Mouse (Mus musculus): Measurements from ENCODE around the gene Nrip1.

Nrip1 gene

DNA sequence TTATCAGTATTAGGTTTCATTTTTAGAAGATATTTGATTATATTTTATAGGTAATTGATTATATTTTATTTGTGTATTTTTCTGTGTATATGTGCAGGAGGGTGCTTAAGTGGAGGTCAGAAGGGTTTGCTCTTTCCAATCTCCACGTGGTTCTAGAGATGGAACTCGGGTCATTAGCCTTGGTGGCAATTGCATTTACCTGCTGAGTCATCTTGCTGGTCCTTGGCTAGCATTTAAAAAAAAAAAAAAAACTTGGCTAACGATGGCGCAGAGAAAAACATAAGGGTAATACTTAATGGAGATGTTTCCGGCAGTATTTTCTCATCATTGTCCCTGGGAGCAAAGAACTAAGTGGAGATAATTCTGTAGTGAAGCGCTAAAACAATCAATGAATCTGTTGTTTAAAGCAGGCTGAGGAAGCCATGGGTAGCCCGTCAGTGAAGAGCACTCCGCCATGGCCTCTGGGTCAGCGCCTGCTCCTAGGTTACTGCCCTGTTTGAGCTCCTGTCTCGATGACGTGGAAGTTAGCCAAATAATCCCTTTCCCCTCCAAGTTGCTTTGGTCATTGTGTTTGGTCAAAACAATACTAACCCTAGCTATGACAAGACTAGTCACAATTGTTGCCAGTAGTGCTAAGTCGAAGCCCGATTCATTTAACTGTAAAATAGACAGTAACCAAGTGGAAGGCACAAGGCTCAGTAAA, 25.8 kb downstream of the Nrip1 start:
- DNase-seq (ENCODE audit: low read depth in 2 of 2, low spot score in 2 of 2) = no peak

DNA sequence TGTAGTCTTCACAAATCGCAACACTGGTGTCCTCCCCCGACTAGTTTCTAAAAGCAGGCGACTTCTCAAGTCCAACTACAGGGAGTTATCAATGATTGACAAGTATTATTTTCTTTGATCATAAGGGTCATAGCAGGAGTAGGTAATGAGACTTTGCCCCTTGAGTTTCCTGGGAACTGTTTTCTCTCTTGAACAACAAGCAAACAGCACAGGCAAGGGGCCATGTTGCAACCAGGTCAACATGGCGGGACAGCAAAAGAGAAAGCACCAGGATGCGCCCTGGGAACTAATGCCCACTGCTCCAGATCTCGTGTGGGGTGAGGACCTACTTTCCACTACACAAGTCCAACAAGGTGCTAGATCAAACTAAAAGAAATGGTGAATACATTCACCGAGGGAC, 27.3 kb downstream of the Nrip1 start:
- DNase-seq (ENCODE audit: low read depth in 2 of 2, low spot score in 2 of 2) = no peak

DNA sequence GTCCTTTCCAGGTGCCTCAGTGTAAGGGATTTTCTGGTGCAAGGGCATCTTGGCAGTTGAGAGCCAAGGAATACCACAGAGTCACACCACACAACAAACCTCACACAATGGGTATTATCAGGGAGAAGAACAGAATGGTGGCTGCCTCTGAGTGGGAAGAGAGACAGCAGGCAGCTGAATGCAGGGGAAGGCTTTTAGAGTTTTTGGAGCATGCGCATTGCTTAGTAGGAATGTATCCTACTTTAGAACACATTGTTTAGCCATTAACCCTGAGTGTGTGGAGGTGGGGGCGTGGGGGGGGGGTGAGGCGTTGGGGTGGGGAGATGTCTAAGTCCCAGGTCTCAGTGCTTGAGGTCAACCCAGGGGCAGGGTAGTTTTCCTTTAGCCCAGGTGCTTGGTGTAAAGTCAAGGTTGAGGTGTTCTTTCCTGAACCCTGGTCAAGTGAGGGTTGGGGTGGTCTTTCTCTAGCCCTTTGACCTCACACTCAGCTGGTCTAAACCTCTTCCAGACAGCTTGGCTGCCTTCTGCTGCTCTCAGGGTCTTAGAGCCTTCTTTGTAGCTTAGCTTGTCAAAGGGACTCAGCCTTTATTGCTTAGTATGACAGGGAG, 28.8 kb downstream of the Nrip1 start:
- no peak for DNase-seq (ENCODE audit: low read depth in 2 of 2, low spot score in 2 of 2)

DNA sequence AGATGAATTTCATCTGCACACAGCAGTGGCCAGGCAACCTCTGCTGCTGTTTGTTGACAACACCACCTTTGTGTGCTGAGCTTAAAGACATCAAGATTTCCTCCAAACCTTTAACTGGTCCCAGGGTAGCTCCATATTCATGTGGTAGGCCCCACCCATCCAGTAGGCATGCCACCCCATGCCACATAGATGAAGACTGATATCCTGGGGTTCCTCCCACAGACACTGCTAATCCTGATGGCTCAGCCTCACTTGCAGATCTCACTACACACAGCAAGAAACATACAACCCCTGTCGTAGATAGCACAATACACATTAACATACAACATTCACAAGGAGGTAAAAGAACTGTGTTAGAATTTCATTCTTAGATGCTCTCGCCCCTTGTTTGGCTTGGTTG, 29.6 kb downstream of the Nrip1 start:
- DNase-seq (ENCODE audit: low read depth in 2 of 2, low spot score in 2 of 2) = no peak

DNA sequence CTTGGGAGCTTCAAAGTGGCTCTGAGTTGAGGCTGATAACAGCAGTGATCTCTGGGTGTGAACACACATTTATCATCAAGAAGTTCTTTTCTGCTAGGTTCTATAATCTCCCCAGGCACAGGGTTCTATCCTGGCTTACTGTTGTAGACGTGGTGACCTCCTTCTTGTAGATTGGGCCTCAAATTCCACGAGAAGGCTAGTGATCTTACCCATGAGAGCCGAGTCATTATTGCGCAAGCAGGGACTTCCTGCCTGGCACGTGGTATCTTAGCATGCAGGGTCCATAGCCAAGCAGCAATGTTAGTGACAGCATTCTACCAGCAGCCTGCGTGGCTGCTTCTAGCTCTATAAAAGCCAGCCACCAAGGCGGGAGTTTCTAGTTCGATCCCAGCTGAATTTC, 32.0 kb downstream of the Nrip1 start:
- DNase-seq (ENCODE audit: low read depth in 2 of 2, low spot score in 2 of 2) = peak in 1 of 2 experiments; percentile 18

DNA sequence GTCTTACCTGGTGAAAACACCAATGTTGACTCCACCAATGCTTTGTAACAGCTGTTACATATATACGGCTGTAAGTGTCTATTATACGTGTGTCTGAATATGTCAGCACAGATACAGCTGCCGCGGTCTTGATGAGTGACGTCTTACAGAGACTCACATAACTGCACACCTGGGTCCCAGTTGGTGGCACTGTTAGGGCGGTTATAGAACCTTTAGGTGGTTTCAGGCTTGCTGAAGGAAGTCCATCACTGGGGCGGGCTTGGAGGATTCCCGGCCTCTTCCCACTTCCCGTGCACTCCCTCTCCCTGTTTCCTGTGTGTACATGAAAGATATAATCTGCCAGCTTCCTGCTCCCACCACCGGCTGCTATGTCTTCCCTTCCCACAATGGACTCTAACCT, 34.4 kb downstream of the Nrip1 start:
- no peak for DNase-seq (ENCODE audit: low read depth in 2 of 2, low spot score in 2 of 2)

DNA sequence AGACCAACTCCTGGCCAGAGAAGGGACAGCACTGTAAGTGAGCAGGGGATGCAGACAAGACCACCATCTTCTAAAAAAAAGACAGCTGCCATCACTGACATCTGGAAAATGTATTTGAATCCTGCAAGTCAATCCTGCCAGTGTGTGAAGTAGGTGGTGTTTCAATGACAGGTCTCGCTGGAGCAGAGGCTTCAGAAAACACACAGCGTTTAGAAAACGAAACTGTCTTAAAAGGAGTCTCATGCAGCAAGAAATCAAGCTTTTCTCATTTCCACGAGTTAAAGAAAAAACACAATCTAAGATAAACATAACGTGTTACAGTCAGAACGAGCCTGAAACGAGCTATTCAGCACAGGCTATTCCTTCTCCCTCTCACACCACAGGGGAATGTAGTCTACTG, 36.3 kb downstream of the Nrip1 start:
- no peak for DNase-seq (ENCODE audit: low read depth in 2 of 2, low spot score in 2 of 2)

DNA sequence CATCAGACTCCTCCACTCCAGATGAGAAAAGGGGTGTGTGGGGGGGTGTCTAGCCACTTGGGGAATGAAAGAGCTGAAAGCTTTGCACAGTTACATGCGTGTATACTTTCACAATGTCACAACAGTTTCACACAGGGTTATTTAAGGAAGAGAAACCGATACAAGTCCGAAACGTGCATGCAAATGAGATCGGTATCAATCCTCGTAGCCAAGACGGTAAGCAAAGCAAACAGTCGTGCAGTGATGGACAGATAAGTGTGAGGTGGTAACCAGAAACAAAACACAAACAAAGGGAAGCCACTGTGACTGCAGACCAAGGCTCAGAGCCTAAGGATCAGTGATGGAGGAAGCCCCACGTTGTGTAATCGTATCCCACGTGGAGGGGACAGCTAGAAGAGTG, 36.7 kb downstream of the Nrip1 start:
- DNase-seq (ENCODE audit: low read depth in 2 of 2, low spot score in 2 of 2) = no peak

DNA sequence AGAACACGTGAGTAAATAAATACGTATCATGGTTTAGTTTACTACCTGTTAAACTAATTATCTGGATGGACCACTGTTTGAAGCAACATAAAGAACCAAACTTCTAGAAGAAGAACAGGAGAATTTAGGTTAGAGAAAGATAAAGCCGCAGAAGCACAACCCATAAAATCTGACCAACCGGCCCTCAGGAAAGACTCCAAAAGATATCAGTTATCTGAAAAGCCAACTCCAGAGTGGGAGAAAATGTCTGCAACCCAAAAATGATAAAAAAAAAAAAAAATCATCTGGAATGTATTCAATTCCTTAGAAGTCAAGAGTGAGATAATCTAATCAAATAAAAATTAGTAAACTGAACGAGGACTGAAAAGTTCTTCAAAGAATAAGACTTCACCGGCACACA, 37.7 kb downstream of the Nrip1 start:
- DNase-seq (ENCODE audit: low read depth in 2 of 2, low spot score in 2 of 2) = no peak

DNA sequence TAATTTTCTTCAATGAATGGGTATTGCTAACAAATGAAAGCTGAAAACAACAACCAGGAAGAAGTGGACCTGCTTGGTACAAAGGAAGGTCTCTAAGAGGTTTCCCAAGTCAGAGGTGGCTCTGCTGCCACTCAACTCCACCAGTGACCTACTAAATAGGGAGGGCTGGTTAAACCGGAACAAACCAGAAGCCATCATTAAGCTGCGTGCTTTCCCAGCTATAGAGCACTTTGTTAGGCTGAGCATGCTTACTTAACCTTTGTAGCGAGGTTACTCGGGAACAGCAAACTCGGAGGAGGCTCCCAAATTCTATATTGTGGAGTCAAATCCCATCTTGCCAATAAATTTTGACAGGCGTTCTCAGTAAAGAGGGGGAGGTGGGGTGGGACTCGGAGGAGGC, 41.5 kb downstream of the Nrip1 start:
- DNase-seq (ENCODE audit: low read depth in 2 of 2, low spot score in 2 of 2) = no peak

DNA sequence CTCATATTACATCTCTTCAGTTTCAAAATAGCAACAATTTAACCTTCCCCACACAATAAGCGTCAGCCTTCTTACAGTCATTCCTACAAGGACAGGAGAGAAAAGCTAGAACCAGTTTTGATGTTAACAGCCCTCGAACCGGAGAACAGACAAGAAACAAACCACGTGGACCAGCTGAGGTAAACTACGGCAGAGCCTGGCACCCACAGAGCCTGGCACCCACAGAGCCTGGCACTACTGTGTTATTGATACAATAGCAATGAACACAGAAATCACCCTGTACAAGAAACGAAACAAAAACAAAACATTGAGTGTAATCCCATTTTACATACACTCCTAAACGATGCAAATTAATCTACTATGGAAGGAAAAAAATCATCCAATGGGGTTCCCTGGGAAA, 42.4 kb downstream of the Nrip1 start:
- no peak for DNase-seq (ENCODE audit: low read depth in 2 of 2, low spot score in 2 of 2)

DNA sequence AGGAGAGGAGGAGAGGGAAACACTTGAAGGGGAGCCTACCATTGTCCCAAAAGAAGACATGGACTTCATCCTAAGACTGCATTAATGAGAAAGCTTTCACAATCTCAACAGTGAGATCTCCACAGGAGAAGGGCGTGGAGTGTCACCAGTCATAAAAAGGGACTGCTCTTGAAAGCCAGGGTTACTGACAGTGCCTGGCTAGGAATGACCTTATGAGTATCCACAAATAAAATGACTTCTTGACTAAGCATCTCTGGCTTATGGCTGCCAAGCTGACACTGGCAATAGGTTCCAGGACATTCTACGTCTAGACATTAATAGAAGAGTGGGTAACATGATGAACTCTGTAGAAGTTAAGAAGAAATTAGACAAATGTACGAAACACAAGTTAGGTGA, 48.3 kb downstream of the Nrip1 start:
- DNase-seq (ENCODE audit: low read depth in 2 of 2, low spot score in 2 of 2) = no peak

DNA sequence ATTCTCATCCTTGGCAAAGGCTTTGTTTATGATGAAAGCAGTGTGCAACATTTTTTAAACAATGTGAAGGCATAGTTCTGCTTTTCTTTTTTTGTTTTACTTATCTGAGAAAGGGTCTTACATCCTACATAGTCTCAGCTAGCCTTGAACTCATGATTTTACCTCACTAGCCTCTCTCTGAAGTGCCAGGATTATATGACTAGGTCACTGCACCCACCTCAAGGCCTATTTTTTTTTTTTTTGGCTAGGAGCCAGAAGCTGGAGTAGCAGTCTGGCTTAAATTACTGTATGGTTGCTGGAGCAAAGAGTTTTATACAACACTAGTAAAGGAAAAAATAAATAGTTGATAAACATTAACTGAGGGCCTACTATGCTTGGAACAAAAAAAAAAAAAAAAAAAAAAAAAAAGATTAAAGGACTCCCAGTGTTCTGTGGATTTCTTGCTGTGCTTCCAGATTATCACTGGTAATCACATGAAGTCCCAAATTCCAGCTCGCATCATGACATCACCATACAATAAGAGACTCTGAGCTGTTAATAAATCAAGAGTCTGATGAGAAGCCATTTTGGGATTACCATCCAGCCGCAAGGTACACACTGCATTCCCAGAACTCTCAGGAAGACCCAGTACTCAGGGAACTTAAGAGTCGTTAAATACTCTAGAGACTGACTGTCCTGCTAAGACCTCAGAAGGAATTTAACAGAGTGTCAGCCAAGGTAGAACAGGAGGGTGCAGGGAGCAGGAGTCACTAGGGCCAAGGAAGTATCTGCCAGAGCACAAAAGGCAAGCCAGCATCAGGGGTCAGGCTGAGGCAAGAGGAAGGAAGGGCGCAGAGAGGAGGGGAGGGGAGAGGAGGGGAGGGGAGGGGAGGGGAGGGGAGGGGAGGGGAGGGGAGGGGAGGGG, 49.0 kb downstream of the Nrip1 start:
- no peak for DNase-seq (ENCODE audit: low read depth in 2 of 2, low spot score in 2 of 2)

DNA sequence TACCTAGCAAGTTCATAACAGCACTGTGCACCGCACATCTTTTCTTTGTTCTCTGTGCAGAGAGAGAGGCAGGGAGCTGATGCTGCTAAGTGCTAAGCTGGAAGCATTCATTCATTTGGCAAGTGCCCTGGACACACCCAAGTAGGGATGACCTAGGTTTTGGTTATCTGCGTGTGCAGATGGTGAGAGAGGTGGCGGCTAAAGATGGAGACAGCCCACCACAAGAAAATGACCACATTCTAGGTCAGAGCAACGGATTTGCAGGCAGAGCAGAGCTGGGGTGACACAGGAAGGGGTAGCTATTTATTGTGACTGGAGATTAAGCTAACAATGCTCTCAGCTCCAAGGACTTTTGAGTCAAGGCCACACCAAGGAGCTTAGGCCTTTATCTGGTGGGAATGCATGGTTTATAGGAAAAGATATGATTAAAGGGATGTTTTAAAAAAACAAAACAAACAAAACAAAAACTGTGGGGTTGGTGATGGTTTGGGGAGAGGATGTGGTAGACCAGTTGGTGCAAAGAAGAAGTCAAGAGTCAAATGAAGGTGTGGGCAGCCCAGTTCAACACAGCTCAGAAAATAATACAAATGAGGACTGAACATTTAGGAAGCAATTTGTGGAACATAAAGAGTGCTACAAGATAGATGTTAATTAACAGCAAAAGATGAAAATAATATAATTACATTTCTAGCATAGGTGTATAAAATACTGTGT, 49.9 kb downstream of the Nrip1 start:
- DNase-seq (ENCODE audit: low read depth in 2 of 2, low spot score in 2 of 2) = peak; percentile 7 to 16

DNA sequence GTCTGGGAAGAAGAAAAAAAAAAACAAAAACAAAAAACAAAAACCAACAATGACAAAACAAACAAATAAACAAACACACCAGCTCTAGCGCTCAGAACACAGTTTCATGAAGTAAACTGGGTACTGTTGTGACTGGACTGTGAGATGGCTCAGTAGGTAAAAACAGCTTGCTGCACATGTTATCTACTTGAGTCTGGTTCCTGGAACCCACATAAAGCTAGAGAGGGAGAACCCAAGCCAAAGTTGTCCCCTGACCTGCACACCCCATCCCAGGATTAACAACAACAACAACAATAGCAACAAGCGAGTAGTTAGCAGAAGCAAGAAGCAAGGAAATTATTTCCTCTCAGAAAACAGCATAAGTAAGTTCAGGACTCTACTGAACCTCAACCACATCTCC, 50.5 kb downstream of the Nrip1 start:
- DNase-seq (ENCODE audit: low read depth in 2 of 2, low spot score in 2 of 2) = no peak

DNA sequence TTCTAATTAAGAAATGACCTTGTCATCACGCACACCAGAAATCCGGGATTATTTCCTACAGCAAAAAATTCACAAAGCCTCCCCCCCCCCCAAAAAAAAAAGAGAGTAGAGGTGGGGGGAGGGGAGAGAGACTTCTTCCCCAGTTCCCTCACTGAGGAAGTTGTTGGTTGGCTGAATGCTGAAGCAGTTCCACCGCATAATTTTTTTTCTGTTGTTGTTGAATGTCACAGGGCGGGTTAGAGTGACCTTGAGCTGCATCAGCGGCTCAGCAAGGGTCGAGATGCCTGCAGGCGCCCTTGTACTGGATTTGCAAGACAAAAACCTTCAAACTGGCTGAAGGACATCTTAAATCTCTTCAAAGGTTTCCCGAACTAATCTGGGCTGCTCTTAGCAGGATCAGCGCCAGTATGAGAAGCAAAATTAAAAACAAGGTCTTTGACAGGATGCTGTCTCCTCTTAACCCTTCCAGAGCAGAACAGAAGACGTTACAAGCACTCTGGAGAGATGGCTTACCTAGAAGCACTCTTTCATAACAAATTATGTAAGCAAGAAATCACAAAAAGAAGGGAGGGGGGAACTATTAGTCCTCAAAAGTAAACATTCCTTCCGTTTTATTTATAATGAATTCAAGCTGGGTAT, 52.0 kb downstream of the Nrip1 start:
- DNase-seq (ENCODE audit: low read depth in 2 of 2, low spot score in 2 of 2) = no peak

DNA sequence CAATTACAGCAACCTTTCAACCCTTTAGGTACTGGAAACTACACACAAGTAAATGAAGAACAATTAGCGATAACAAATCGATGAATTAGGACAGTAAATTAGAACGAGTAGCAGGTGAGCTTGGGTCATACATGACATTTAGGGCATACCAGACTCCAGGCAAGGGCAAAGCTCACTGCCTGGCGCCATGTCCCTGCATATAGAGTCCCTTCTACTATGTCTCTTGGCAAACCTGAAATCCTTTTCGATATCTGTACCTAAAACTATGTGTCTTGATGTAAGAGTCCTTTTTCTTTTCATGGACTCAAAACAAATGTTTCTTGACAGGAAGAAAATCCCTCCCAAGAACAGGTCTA, 53.5 kb downstream of the Nrip1 start:
- DNase-seq (ENCODE audit: low read depth in 2 of 2, low spot score in 2 of 2) = no peak

DNA sequence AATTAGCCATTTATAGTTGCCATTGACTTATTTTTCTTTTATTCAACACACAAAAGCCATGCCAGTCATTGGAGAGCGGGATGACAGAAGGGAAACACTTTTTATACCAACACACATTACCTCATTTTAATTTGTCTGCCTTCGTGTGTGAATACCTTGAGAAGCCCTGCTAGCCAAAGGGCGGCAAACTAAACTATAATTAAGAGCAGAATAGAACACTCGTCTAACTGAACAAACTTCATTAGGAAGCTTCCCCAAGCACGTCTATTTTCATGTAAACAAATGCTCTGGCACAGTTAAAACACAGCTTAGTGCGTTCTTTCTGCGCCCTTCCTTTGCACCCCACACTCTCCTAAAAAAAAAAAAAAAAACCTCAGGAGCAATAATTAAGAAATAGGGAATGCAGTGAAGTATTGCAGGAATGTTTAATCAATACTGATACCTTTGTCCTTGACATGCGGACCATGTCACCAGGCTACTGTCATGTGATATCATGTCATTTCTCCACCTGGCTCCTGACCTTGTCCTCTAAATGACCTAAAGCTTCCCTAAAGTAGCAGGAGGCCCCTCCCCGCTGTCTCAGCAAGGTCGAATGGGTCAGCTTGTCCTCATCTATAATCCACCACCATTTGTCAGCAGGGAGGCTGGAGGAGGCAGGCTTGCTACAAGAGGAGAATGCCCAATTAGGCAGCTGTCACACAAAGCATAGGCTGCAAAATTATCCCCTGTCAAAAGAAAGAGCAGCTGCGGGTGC, 54.1 kb downstream of the Nrip1 start:
- DNase-seq (ENCODE audit: low read depth in 2 of 2, low spot score in 2 of 2) = no peak

DNA sequence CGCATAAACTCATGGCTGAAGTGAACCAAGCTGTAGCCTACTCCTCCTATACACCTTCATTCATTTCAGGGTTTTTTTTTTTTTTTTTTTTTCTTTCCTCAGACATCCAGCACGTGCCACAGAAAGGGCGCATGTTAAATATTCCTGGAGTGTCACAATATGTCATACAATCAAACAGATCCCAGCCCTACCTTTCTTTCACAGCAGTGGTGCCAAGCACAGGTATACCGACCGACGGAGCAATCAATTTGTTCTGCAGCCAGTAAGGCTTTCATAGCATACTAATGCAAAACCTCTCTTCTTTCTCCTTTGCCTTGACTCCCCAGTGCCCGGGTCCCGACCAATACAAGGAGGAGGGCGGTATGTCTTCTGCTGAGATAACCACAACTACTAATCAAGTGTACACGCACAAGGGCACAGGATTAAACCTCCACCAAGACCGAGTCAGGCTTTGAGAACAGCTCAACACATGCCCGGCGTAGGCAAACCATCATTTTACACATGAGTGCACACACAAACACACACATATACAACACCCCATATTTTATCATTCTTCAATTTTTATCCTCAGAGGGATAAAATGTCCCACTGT, 55.2 kb downstream of the Nrip1 start:
- no peak for DNase-seq (ENCODE audit: low read depth in 2 of 2, low spot score in 2 of 2)
